Mouse (Mus musculus) lung, adult 2 months (tissue): ENCODE measurements around the gene Lce1c. TPM values are rescaled to one million over a fixed set of nuclear protein-coding genes. Genes with fewer than 3 reads are reported as not detected.
"Not testable (repeated sequence)": the region's sequence is repeated elsewhere in the genome, so short reads cannot be mapped to it uniquely, and the experiment has no call there.

Source experiments
- DNase-seq: peaks from one replicate; pipeline ENCODE4 v3.0.0; 2022
- H3K4me1 ChIP-seq: fragments of 200-500 bp; 2 replicates; pipeline ENCODE4 v1.6.1; 2011; ENCODE audit warnings: low read length; ENCODE audit not compliant: control insufficient read depth, insufficient read depth
- H3K4me3 ChIP-seq: fragments of 200-500 bp; replicated peaks from 2 replicates; pipeline ENCODE3; 2011; ENCODE audit warnings: low read depth, mild to moderate bottlenecking, control low read depth, low read length; ENCODE audit errors: extremely low read depth
- CTCF ChIP-seq: fragments of 200-500 bp; IDR thresholded peaks from 2 replicates; pipeline ENCODE4 v1.5.1; 2011; ENCODE audit warnings: mild to moderate bottlenecking, low read length, control low read depth; ENCODE audit not compliant: insufficient read depth
- POLR2A ChIP-seq: fragments of 200-500 bp; IDR thresholded peaks from 2 replicates; pipeline ENCODE4 v1.6.1; 2011; ENCODE audit warnings: low read depth, mild to moderate bottlenecking, control low read depth, low read length, borderline replicate concordance; ENCODE audit errors: extremely low read depth
- WGBS: fragments of 180-500 bp; shearing (Covaris S2); methylation state at CpG from one replicate; pipeline ENCODE4 v1.1.7; 2018; 5-methylcytosine and 5-hydroxymethylcytosine counted together
- polyA plus RNA-seq: library from polyadenylated mRNA; depleted of rRNA; stranded (reverse); fragments of >200 nt; gene quantifications from 2 replicates; pipeline ENCODE4 v1.2.3, GENCODE M21; 2012; rRNA removed

The Lce1c gene
- 0.18 and 55.3 TPM in 2 replicates for polyA plus RNA-seq

GRCm38 (mm10) chr3:92678947-92679346, at the start of gene Lce1c:
TSS of gene Lce1c (plus strand) at chr3:92679247.
- WGBS, result 83% methylated on average over 4 of the region's 4 CpGs
- H3K4me3 ChIP-seq, result no peak within 1 kb of the TSS
- H3K4me1 ChIP-seq, result no peaks in the 10 kb centered on the region
- DNase-seq, result no peak
- no peak for TF ChIP-seq POLR2A
- TF ChIP-seq CTCF, result no peak

GRCm38 (mm10) chr3:92637745-92638652, 41.0 kb upstream of the Lce1c start:
- DNase-seq, result no peak
- Histone ChIP-seq H3K4me3 (no peak overlapping the region), H3K4me1 (no peaks in the 10 kb centered on the region)
- WGBS, result 43% methylated on average over 1 of the region's 1 CpGs
- TF ChIP-seq CTCF (no peak), POLR2A (no peak)

GRCm38 (mm10) chr3:92638653-92638991, 40.4 kb upstream of the Lce1c start:
- no peak for DNase-seq
- Histone ChIP-seq H3K4me1 (no peaks in the 10 kb centered on the region), H3K4me3 (no peak overlapping the region)
- TF ChIP-seq POLR2A, result no peak
- no peak for TF ChIP-seq CTCF
- WGBS, result 68% methylated on average over 3 of the region's 3 CpGs

- TF ChIP-seq POLR2A (no peak), CTCF (no peak)
- H3K4me3 ChIP-seq, result no peak overlapping the region
- H3K4me1 ChIP-seq, result no peaks in the 10 kb centered on the region
- DNase-seq, result no peak
- 86% methylated on average over 15 of the region's 15 CpGs for WGBS
Measured at GRCm38 (mm10) chr3:92639854-92640253, 39.2 kb upstream of the Lce1c start.

- DNase-seq, result no peak
- no peak for TF ChIP-seq CTCF
- TF ChIP-seq POLR2A, result no peak
- Histone ChIP-seq H3K4me3 (no peak within 1 kb of the TSS), H3K4me1 (no peaks in the 10 kb centered on the region)
- whole genome bisulfite sequencing, result 79% methylated on average over 1 of the region's 1 CpGs
Measured at GRCm38 (mm10) chr3:92648207-92648606, 30.8 kb upstream of the Lce1c start, which contains the start of gene Lce1a1. TSS of gene Lce1a1 (minus strand) at chr3:92648307.

- no peak for DNase-seq
- TF ChIP-seq POLR2A (no peak), CTCF (no peak)
- no peaks in the 10 kb centered on the region for H3K4me1 ChIP-seq
- H3K4me3 ChIP-seq, result no peak within 1 kb of the TSS
Measured at GRCm38 (mm10) chr3:92656826-92657225, 22.2 kb upstream of the Lce1c start, which contains the start of gene Lce1b. TSS of gene Lce1b (minus strand) at chr3:92656926.

GRCm38 (mm10) chr3:92670215-92670614, 8.8 kb upstream of the Lce1c start, which contains the start of gene Lce1a2:
TSS of gene Lce1a2 (minus strand) at chr3:92670315.
- no peak for DNase-seq
- Histone ChIP-seq H3K4me3 (no peak within 1 kb of the TSS), H3K4me1 (no peaks in the 10 kb centered on the region)
- TF ChIP-seq POLR2A (no peak), CTCF (no peak)

GRCm38 (mm10) chr3:92687110-92687509, 8.1 kb downstream of the Lce1c start, which contains the start of gene Lce1d:
TSS of gene Lce1d (minus strand) at chr3:92687210.
- no peak for TF ChIP-seq CTCF
- TF ChIP-seq POLR2A, result no peak
- 49% methylated on average over 2 of the region's 2 CpGs for WGBS
- no peak within 1 kb of the TSS for H3K4me3 ChIP-seq
- no peak for DNase-seq
- H3K4me1 ChIP-seq, result no peaks in the 10 kb centered on the region

GRCm38 (mm10) chr3:92689154-92689553, 10.1 kb downstream of the Lce1c start:
- DNase-seq, result peak; percentile 6
- H3K4me3 ChIP-seq, H3K4me1 ChIP-seq: not testable (repeated sequence)
- WGBS, result 57% methylated on average over 16 of the region's 16 CpGs

- Histone ChIP-seq H3K4me3 (no peak overlapping the region), H3K4me1 (no peaks in the 10 kb centered on the region)
- DNase-seq, result no peak
- no peak for TF ChIP-seq POLR2A
- TF ChIP-seq CTCF, result no peak
Measured at GRCm38 (mm10) chr3:92691688-92692087, 12.6 kb downstream of the Lce1c start.

- 25% methylated on average over 1 of the region's 1 CpGs for WGBS
- no peak for TF ChIP-seq CTCF
- TF ChIP-seq POLR2A, result no peak
- DNase-seq, result no peak
- Histone ChIP-seq H3K4me1 (no peaks in the 10 kb centered on the region), H3K4me3 (no peak overlapping the region)
Measured at GRCm38 (mm10) chr3:92694613-92695012, 15.6 kb downstream of the Lce1c start.
